Mouse (Mus musculus) erythroblast, adult 5-6 weeks (primary cell): ENCODE measurements around the gene Ttyh3. TPM values are rescaled to one million over a fixed set of nuclear protein-coding genes. Genes with fewer than 3 reads are reported as not detected.

Experiments used
- ATAC-seq: replicated peaks from 2 replicates; pipeline ENCODE4 v1.8.0; 2016; ENCODE audit warnings: moderate number of reproducible peaks, mild to moderate bottlenecking, moderate TSS enrichment, inconsistent platforms; ENCODE audit not compliant: poor library complexity, low FRiP score, severe bottlenecking
- total RNA-seq, 2 experiments: library from RNA; stranded (forward) in 1 of 2; stranded (reverse) in 1 of 2; fragments of 150-400 nt in 1 of 2; fragments of 200-764, 138-1000 nt in 1 of 2; gene quantifications; 2 replicates each; pipeline versions ENCODE4 v1.2.3 to v1.2.4; 2015 to 2017; ENCODE audit warnings: low replicate concordance in 2 of 2

Ttyh3 gene
- total RNA-seq, 2 experiments from 2014 or later, result 3.7 to 17.9 TPM

GRCm38 (mm10) chr5:140636316-140637057 is 12.3 kb downstream of the Ttyh3 start:
- no peak for ATAC-seq

- ATAC-seq, result no peak
Measured at GRCm38 (mm10) chr5:140634798-140635722, 13.8 kb downstream of the Ttyh3 start.

GRCm38 (mm10) chr5:140633432-140633831 is 15.4 kb downstream of the Ttyh3 start:
- no peak for ATAC-seq

GRCm38 (mm10) chr5:140628995-140629394 is 19.8 kb downstream of the Ttyh3 start:
- no peak for ATAC-seq

GRCm38 (mm10) chr5:140627580-140627979 is 21.3 kb downstream of the Ttyh3 start:
- no peak for ATAC-seq

GRCm38 (mm10) chr5:140624961-140625360 is 23.9 kb downstream of the Ttyh3 start:
- ATAC-seq, result no peak

- ATAC-seq, result no peak
Measured at GRCm38 (mm10) chr5:140624238-140624637, 24.6 kb downstream of the Ttyh3 start.

GRCm38 (mm10) chr5:140623791-140624190 is 25.0 kb downstream of the Ttyh3 start:
- ATAC-seq, result no peak

- no peak for ATAC-seq
Measured at GRCm38 (mm10) chr5:140622978-140623670, 25.7 kb downstream of the Ttyh3 start.

- no peak for ATAC-seq
Measured at GRCm38 (mm10) chr5:140621517-140621916, 27.3 kb downstream of the Ttyh3 start.

- ATAC-seq, result no peak
Measured at GRCm38 (mm10) chr5:140621092-140621491, 27.7 kb downstream of the Ttyh3 start.

- ATAC-seq, result no peak
Measured at GRCm38 (mm10) chr5:140619895-140620736, 28.7 kb downstream of the Ttyh3 start.

- peak; percentile 62 for ATAC-seq
Measured at GRCm38 (mm10) chr5:140619151-140619771, 29.6 kb downstream of the Ttyh3 start.

GRCm38 (mm10) chr5:140617714-140618113 is 31.1 kb downstream of the Ttyh3 start:
- ATAC-seq, result no peak

- no peak for ATAC-seq
Measured at GRCm38 (mm10) chr5:140616691-140617090, 32.1 kb downstream of the Ttyh3 start.

GRCm38 (mm10) chr5:140616110-140616503 is 32.7 kb downstream of the Ttyh3 start:
- no peak for ATAC-seq

- no peak for ATAC-seq
Measured at GRCm38 (mm10) chr5:140615321-140616109, 33.3 kb downstream of the Ttyh3 start.

- 0 out of 2 replicates have a peak, but pooled peaks have one; percentile 9 for ATAC-seq
Measured at GRCm38 (mm10) chr5:140614837-140615236, 34.0 kb downstream of the Ttyh3 start.
